Mouse (Mus musculus) gastrocnemius, postnatal 25 days (tissue): ENCODE data around the gene Anxa6. TPM values are rescaled to one million over a fixed set of nuclear protein-coding genes. Genes with fewer than 3 reads are reported as not detected.
"Not testable (repeated sequence)": the region's sequence is repeated elsewhere in the genome, so short reads cannot be mapped to it uniquely, and the experiment has no call there.

ENCODE experiments used
- DNase-seq: peaks from one replicate; pipeline ENCODE4 v3.0.0; 2022
- total RNA-seq, 2 experiments: library from RNA; stranded (reverse); gene quantifications; 1 replicate in 1 of 2; 2 replicates in 1 of 2; pipeline ENCODE4 v1.2.3; 2021

The Anxa6 gene
- total RNA-seq, 2 experiments from 2014 or later: 180 to 209 TPM

DNA sequence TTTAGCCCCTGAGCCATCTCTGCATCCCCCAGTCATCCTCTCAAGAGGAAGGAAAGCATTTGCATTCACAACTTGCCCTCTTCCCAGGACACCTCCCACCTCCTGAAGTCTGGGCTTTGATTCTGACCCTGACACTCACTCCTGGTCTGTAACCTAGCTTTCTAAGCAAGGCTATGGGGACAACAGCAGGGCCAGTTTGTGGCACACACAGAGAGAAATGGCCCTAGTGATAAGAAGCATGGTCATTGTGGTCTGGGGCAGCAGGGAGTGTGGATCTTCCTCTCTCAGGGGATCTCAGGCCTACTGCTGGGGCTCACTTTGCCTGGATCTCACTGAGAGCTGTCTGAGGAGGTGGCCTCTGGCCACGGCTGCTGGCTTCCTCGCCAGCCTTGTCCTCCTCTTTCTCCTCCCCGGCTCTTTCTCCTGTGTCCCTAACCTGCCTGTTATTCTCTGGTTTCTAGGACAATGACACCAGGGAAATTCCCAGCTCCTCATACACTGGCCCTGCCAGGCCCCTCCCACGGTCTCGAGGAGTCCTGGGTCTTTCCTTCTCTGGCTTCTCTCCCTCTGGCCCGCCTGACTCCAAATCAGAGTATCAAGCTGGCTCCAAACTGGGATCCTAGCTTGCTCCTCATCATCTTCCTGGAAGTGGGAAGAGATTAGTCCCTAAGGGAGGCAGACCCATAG is 71.9 kb downstream of the Anxa6 start:
- no peak for DNase-seq

DNA sequence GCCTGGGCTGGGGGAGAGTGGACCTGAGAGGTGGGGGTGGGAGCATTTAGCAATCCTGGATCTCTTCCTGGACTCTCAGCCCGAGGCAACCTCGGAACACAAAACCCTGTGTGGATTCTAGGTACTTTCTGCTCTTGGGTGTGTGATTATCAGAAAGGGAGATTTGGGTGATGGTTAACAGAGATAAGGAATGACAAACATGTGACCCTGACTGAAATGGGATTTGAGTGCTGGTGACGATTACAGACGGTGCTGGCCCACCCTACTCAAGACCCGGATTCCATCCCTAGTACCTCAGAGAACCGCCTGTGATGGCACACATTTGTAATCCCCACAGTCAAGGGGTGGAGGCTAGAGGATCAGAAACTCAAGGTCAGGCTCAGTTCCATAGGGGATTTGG is 73.0 kb downstream of the Anxa6 start:
- DNase-seq: no peak

DNA sequence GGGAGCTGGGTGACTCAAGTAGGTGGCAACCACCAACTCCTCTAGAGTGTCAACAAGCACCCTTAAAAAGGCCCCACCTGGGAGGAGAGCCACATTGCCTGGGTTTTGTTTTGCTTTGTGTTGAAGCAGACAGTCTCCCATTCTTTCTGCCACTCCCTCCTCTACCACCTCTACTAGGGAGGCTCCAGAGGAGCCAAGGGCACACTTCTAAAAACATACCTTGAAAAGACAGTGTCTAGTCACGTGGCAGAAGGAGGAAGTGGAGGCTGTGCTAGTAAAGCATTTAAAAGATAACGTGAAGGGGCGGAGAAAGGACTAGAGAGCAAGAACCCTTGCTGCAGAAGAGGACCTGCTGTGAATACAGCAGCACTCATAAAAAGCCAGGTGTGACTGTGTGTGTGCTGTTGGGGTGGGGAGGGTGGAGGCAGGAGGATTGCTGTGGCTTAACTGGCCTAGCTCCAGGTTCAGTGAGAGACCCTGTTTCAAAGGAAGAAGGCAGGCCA is 74.6 kb downstream of the Anxa6 start:
- no peak for DNase-seq

DNA sequence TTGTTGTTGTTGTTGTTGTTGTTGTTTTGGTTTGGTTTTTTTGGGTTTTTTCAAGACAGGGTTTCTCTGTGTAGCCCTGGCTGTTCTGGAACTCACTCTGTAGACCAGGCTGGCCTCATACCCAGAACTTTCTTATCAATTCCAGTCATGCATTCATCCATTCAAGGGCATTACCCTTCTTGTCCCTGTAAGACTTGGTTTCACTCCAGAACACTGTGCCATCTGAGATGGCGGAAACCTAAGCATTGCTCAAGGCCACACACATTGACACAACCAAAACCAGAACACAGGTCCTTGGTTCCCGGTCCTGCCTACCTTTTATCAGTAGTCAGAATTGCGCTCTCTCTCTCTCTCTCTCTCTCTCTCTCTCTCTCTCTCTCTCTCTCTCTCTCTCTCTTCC is 75.5 kb downstream of the Anxa6 start:
- DNase-seq: not testable (repeated sequence)

DNA sequence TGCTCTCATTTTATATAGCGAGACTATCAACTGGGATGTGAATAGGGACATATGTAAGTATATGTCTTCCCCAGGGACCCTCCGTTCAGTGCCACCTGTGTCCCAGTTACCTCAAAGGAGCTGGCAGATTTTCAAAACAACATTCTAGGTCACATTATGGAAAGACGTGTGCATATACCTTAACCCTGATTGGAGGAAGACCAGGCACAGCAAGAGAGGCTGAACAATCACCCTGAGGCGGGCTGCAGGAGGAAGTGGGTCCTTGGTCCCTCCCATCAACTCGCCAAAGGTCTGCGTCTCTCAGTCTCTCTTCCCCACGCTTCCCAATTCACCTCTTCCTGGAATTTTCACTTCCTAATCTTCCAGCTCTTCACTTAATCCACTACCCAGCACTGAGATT is 76.3 kb downstream of the Anxa6 start:
- DNase-seq: no peak

DNA sequence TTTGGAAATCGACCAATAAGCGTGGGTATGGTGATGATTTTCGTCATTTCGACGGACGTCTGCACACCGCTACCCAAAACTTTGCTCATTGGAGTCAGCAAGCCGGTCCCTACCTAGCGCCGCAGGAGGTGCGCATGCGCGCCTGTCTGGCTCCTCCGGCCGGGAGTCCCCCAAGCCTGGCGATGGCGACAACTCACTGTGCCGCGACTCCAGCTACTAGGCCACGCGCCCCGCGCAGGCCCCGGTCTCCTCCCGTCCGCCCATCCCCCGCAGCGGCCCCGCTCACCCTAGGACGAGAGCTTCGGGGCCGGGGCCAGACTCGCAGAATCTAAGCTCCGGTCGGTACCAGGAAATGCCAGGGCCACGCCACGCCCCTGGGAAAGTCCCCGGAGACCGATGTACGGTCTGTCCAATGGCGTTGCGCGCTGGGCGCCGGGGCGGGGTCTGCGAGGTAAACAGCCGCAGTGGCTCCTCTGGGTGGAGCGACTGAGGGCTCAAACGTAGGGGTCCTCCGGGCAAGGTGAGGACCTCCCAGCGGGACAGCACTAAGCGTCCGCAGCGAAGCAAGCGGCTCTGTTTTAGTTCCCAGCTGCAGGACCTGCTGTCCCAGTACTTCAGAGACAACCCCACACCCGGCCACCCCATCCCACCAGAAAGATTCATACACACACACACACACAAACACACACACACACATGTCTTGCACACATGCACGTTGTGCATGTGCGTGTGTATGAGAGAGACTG is 77.3 kb downstream of the Anxa6 start:
- peak; percentile 98 for DNase-seq

DNA sequence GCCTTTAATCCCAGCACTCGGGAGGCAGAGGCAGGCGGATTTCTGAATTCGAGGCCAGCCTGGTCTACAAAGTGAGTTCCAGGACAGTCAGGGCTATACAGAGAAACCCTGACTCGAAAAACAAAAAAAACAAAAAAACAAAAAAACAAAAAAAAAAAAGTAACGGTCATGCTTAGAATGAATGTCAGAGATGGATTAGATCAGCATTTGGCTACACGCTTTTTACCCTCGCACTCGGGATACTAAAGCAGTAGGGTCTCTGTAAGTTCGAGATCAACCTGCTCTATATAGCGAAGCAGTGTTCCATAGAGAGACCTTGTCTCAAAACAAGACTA is 77.9 kb downstream of the Anxa6 start:
- not testable (repeated sequence) for DNase-seq

DNA sequence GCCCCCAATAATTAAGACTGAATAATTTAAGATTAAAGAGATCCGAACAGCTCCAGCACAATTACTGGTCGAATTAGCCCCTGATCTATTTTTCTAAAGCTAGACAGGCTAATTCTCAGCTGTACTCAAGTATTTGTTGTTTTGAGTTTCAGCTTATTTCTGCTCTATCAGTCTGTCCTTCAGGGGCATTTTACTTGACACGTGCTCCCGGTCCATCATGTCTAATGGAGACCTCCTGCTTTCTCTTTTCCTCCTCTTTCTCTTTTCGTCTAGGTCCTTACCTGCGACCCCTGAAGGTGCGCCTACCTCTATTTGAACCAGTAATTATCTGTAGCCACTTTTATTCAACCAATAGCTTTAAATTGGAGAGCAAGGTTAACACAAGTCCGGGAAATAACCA is 78.5 kb downstream of the Anxa6 start:
- DNase-seq: no peak

DNA sequence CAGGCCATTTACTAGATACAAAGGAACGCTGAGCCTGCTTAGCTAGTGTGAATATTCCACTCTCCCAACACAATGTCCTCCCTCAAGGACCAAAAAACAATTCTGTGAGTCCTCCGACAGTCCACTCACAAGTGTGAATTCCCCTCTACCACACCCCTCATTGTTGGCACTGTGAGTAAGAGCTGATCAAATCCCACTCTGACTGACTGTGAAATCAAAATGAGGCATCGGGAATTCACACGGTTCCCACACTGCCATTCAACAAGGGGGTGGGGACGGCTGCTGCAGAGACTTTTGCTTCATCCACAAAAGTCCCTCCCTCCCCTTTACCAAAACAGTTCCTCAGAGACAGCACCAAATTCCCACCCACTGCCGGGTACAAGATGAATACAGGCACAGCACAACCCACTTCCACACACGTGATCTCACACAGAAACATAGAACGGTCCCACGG is 79.2 kb downstream of the Anxa6 start:
- DNase-seq: no peak

DNA sequence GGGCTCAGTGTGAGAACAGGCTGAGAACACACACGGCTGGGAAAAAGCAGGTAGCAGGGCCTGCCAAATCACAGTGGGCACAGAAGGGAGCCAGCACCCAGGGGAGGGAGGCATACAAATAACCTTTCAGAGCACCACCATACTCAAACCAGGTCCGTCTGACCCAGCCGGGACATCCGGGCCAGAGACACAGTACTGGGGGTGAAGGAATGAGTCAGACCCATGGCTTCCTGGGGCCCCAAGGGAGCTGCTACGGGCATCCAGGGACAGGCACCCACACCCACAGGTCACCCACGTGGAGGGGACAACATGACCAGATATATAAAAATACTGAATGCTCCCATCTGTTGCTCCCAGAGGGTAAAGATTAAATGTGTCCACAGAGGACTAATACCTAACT is 80.6 kb downstream of the Anxa6 start:
- DNase-seq: no peak

DNA sequence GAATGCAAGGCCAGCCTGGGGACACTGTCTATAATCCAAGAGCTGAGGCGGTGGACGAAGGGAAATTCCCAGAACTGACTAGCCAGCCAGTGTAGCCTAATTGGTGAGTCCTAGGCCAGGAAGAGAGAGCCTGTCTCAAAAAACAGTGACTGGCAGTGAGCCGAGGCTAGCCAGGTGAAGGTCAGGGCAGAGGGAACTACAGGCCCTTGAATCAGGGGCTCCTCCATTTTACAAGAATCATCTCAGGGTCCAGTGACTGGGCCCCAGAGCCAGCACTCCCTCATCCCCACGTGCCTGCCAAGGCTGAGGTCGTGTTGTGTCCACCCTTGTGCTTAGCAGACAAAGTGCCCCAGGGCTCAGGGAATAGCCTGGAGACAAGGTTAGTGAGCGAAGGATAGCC is 82.6 kb downstream of the Anxa6 start:
- no peak for DNase-seq

DNA sequence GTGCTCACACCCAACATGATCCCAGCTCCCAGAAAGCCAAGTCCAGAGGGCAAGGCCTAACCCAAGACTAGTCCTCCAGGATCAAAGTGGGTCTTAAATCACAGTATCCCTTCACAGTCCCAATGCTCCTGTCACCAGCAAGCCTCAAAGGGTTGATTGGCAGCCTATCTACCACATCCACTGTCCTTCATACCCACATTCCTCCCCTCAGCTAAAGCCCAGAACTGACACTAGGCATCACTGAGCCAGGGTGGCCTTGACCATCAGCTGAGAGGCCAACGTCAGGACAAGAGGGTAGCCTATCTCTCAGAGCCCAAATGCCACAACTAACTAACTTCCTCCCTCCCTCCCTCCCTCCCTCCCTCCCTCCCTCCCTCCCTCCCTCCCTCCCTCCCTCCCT is 83.5 kb downstream of the Anxa6 start:
- no peak for DNase-seq

DNA sequence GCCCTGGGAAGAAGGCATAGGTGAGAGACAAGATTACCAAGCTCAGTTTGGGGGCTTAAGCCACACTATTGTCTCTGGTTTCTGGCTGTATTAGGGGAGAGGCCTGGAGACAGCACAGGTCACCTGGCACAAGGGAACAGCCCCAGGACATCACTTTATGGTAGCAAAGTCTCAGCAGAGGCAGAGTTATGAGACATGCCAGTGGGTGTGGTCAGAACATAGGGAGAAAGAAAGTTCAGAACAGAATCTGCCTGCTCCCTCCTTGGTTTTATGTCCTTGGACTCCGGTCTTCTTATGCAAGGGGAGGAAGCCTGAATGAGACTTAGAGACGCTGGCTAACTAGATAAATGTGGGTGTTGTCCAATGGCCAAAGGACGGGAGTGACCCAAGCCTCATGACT is 88.5 kb downstream of the Anxa6 start:
- DNase-seq: no peak

DNA sequence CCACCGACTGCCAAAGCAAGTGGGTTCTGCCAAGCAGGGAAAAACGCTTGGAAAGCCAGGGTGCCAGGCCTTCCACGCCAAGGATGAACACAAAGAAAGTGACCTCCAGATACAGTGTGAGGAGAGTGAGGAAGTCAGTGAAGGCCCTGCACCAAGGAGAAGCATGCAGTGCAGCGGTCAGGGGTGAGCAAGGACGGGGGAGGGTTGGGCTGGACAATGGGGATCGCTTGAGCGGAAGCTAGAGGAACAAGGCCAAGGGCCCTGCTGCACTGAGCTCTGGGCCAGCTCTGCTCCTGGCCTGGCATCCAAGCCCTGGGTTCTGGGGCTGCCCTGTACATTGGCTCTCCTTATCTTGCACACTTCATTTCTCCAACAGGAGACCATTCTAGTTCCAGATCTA is 93.2 kb downstream of the Anxa6 start:
- no peak for DNase-seq

DNA sequence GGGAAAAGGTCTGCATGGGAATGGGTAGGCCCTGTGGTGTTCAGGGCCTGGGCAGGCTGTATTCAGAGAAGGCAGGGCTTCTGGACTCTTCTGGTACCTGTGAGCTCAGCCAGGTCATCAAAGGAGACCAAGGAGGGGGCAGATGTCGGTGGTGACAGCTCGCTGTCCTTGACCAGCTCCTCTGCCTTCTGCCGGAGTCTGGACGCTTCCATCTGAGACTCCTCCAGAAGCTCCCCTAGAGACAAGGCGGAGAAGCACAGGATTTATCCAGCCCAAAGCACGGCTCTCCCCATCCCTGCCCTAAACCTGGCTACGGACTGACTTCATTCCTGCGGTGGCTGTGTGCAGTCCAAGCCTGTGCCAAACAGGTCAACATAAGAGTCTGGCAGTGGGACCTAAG is 93.7 kb downstream of the Anxa6 start:
- no peak for DNase-seq

DNA sequence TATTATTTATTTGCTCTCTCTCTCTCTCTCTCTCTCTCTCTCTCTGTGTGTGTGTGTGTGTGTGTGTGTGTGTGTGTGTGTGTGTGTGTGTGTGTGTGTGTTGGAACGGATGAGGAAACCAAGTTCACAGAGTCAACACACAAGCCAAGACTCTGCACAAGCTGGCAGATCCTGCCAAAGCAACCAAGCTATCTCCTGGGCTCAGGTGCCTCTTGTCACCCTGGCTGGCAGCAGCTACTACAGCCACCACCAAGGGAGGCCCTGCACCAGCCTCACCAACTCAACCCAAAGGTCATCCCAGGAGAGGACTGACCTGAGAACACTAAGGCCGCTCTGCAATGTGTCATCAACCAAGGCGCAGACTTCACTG is 96.5 kb downstream of the Anxa6 start:
- no peak for DNase-seq

DNA sequence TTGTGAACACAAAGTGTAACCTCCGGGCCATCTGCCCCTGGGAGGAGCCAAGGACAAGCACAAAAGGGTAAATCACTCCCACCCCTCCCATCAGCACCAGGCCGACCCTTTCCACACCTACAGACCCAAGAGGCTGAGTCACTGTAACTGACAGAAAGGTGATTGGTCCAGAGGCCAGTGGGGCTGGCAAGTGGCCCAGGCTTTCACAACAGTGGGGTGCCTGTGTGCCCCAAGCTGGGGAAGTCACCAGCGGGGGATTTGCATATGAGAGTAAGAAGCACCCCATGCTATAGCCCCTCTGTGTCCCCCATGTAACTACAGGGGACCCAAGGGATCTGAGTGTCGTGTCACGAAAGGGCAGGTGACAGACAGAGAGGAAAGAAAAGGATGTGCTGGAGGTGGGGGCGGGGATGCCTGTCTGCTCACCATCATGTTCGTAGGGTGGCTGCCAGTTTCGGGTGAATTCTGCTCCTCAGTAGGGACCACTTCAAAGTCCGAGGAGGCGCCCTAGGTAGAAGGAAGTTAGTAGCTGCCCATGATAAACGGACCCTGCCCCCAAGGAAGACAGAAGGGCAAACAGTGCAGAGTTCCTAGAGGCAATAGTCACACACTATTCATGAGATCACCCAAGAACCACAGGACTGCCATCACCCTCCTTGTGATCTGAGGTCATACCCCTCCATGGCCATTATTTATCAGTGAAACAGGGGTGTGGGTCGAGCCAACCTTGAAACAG is 97.0 kb downstream of the Anxa6 start:
- DNase-seq: no peak

DNA sequence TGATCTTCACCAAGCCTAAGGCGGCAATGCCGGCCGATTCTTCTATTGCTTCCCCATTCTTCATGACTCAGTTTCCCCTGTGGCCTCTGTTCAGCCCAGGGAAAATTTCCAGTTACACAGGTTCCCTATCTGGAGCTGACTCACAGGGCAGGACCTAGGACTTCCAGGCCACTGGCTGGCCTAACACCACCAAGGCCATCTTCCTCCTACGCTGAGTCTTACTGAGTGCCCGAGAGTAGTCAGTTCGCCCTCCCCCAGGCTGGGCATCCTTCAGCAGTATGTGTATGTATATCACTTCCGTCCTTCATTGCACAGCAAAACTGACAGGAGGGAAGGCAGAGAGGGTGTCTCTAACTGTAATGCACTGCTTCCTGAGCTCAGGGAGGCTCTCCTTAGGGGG is 99.0 kb downstream of the Anxa6 start:
- DNase-seq: no peak

DNA sequence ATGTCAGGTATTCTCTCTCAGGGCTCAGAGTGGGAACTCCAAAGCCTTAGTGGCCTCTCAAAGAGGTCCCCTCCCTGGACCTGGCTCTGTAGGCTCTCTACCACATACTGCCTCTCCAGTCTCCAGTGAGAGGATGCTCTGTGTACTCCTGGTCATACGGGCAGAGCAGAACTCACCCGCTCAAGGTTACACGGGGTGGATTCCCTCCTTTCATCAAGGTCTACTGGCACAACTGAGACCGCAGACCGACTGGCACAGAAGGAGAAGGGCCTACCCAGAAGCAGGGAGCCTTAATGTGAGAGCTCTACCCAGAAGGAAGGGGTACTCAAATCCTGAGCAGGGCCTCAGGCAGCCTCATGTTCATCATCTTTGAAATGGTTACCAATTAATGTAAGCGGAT is 100.7 kb downstream of the Anxa6 start:
- DNase-seq: no peak

DNA sequence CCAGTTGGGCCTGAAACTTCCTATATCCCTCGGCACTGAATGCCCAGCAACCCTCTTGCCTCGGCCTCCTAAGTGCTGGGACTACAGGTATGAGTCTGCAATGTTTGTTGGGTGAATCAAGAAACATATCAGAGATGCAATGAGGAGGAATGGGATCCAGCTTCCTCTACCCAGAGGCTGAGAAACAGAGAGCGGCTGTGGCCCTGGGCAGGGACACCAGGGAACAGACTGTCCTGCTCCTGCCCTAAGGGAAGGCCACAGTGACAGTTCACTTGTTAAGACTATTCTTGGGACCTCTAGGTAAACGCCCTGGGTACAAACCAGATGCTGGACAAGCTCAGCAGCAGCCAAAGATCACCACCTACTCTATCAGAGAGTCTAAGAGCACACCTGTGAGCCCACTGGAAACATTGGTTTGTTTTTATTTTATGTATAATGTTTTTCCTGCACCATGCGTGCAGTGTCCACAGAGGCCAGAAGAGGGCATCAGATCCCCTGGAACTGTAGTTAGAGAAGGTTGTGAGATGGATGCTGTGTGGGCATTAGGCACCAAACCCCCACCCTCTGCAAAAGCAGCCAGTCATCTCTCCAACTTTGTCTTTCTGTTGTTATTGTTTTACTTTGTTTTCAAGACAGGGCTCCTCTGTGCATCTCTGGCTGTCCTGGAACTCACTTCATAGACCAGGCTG is 101.7 kb downstream of the Anxa6 start:
- no peak for DNase-seq

DNA sequence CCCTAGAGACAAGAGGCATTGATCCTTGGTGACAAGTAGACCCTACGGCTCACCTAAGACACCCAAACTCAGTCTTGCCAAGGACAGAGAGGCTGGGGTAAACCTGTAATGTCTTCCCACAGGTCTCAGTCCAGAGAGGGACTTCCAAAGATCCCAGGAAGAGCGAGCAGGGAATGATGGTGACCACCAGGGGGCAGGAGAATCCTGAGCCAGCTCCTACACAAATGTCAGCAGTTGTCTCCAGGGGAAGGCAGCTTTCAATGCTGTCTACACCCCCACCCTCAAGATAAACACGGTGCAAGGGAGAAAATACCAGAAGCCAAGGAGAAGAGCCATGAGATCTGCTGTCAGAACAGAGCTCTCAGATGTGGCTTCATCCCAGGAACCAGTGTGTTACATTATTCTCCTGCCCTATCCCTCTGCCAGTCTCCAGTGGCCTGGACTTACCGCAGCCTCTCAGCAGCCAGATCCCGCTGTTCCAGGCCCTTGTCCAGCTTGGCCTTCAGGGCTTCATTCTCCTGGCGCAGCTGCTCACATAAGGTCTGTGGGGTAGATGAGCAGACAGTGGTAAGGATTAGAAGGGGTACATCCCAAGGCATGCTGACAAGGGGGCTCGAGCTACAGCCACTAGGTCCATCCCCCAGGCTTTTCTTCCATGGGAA is 102.8 kb downstream of the Anxa6 start:
- no peak for DNase-seq

DNA sequence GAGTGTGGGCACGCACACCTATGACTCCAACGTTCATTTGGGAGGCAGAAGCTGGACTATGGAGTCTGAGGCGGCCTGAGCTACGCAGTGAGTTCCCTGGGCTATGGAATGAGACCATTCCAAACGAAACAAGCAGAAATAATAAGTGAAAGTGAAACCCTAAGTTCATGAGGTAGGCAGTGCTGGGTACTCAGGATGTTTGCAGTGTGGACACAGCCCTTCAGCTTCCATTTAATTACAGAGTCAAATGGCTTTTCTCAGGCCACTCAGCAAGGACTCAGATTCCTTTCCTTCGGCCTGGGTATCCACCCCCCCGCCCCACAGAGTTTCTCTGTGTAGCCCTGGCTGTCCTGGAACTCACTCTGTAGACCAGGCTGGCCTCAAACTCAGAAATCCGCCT is 103.5 kb downstream of the Anxa6 start:
- no peak for DNase-seq
